Mouse (Mus musculus): ENCODE data around the gene Ephx4. TPM values are rescaled to one million over a fixed set of nuclear protein-coding genes. Genes with fewer than 3 reads are reported as not detected.

The Ephx4 gene
- polyA plus RNA-seq (2014; fragmentation: Illumina TruSeq; extraction: RNeasy Lipid Tissue Mini Kit (QIAGEN cat#74804); ENCODE audit: insufficient read depth, low read depth, low replicate concordance), result 2.0 TPM

GRCm38 (mm10) chr5:107402436-107402835 lies at the start of gene Ephx4:
Ephx4 (plus strand) TSS chr5:107402736.

GRCm38 (mm10) chr5:107431249-107431648 lies 28.7 kb downstream of the Ephx4 start, which contains the start of gene Lpcat2b:
Lpcat2b (plus strand) TSS chr5:107431549.

GRCm38 (mm10) chr5:107437464-107438281 lies 35.1 kb downstream of the Ephx4 start, which contains the start of gene Btbd8:
Btbd8 (plus strand) TSS chr5:107437997.

Other genes starting within 250 kb of the Ephx4 start
- gene Tgfbr3, start 113.1 kb upstream of the Ephx4 start, polyA plus RNA-seq (2014; fragmentation: Illumina TruSeq; extraction: RNeasy Lipid Tissue Mini Kit (QIAGEN cat#74804); ENCODE audit: insufficient read depth, low read depth, low replicate concordance), result 18.6 TPM
- gene Brdt, start 71.6 kb upstream of the Ephx4 start, polyA plus RNA-seq (2014; fragmentation: Illumina TruSeq; extraction: RNeasy Lipid Tissue Mini Kit (QIAGEN cat#74804); ENCODE audit: insufficient read depth, low read depth, low replicate concordance), result 1.8 TPM
- gene Lpcat2b, start 28.8 kb downstream of the Ephx4 start, polyA plus RNA-seq (2014; fragmentation: Illumina TruSeq; extraction: RNeasy Lipid Tissue Mini Kit (QIAGEN cat#74804); ENCODE audit: insufficient read depth, low read depth, low replicate concordance), result not detected
- 2.4 TPM for gene Btbd8, start 35.3 kb downstream of the Ephx4 start, polyA plus RNA-seq (2014; fragmentation: Illumina TruSeq; extraction: RNeasy Lipid Tissue Mini Kit (QIAGEN cat#74804); ENCODE audit: insufficient read depth, low read depth, low replicate concordance)
- gene Gm42669, start 104.9 kb downstream of the Ephx4 start, polyA plus RNA-seq (2014; fragmentation: Illumina TruSeq; extraction: RNeasy Lipid Tissue Mini Kit (QIAGEN cat#74804); ENCODE audit: insufficient read depth, low read depth, low replicate concordance), result 0.08 TPM
- gene 1700028K03Rik, start 132.0 kb downstream of the Ephx4 start, polyA plus RNA-seq (2014; fragmentation: Illumina TruSeq; extraction: RNeasy Lipid Tissue Mini Kit (QIAGEN cat#74804); ENCODE audit: insufficient read depth, low read depth, low replicate concordance), result not detected
- gene Rpap2, start 194.6 kb downstream of the Ephx4 start, polyA plus RNA-seq (2014; fragmentation: Illumina TruSeq; extraction: RNeasy Lipid Tissue Mini Kit (QIAGEN cat#74804); ENCODE audit: insufficient read depth, low read depth, low replicate concordance), result 7.7 TPM
- gene Glmn, start 195.2 kb downstream of the Ephx4 start, polyA plus RNA-seq (2014; fragmentation: Illumina TruSeq; extraction: RNeasy Lipid Tissue Mini Kit (QIAGEN cat#74804); ENCODE audit: insufficient read depth, low read depth, low replicate concordance), result 5.1 TPM

Measured in lung, adult 10 weeks (tissue).